Mouse (Mus musculus) intestine, embryonic 15.5 days (tissue): ENCODE measurements around the gene Tcf7l1. TPM values are rescaled to one million over a fixed set of nuclear protein-coding genes. Genes with fewer than 3 reads are reported as not detected.

ENCODE experiments used
- ATAC-seq: fragments of 200-750 bp; cut with Nextera tagmentation; 2 replicates; pipeline ENCODE4 v1.8.0; 2017; ENCODE audit warnings: moderate TSS enrichment, moderate library complexity
- H3K27ac ChIP-seq: fragments of 300-500 bp; sonication (generic); 2 replicates; pipeline ENCODE4 v1.5.1; 2015; ENCODE audit warnings: mild to moderate bottlenecking, inconsistent platforms
- H3K27me3 ChIP-seq: fragments of 300-500 bp; sonication (generic); replicated peaks from 2 replicates; pipeline ENCODE4 v1.6.1; 2015; ENCODE audit warnings: inconsistent platforms
- H3K36me3 ChIP-seq: fragments of 300-500 bp; sonication (generic); 2 replicates; pipeline ENCODE4 v1.6.1; 2015; ENCODE audit warnings: inconsistent platforms
- H3K4me1 ChIP-seq: fragments of 300-500 bp; sonication (generic); replicated peaks from 2 replicates; pipeline ENCODE4 v1.6.1; 2015; ENCODE audit warnings: inconsistent platforms
- H3K4me2 ChIP-seq: fragments of 300-500 bp; sonication (generic); replicated peaks from 2 replicates; pipeline ENCODE4 v1.6.1; 2015; ENCODE audit warnings: mild to moderate bottlenecking, inconsistent platforms
- H3K4me3 ChIP-seq: fragments of 300-500 bp; sonication (generic); replicated peaks from 2 replicates; pipeline ENCODE4 v1.5.1; 2015; ENCODE audit warnings: inconsistent platforms
- H3K9ac ChIP-seq: fragments of 300-500 bp; sonication (generic); 2 replicates; pipeline ENCODE4 v1.6.1; 2015; ENCODE audit warnings: inconsistent platforms
- H3K9me3 ChIP-seq: fragments of 300-500 bp; sonication (generic); 2 replicates; pipeline ENCODE4 v1.6.1; 2016; ENCODE audit warnings: inconsistent platforms
- WGBS: fragments of 180-500 bp; shearing (Covaris S2); methylation state at CpG from one replicate; pipeline ENCODE4 v1.1.7; 2015; 5-methylcytosine and 5-hydroxymethylcytosine counted together
- polyA plus RNA-seq: library from polyadenylated mRNA; unstranded; fragments of >200 nt; fragmentation: Nextera tagmentation; extraction: Ambion mirVana; gene quantifications from 2 replicates; pipeline ENCODE4 v1.2.1, GENCODE M21; 2015

Gene Tcf7l1
- polyA plus RNA-seq, 1 experiment from 2014 or later = 15.0 TPM

DNA sequence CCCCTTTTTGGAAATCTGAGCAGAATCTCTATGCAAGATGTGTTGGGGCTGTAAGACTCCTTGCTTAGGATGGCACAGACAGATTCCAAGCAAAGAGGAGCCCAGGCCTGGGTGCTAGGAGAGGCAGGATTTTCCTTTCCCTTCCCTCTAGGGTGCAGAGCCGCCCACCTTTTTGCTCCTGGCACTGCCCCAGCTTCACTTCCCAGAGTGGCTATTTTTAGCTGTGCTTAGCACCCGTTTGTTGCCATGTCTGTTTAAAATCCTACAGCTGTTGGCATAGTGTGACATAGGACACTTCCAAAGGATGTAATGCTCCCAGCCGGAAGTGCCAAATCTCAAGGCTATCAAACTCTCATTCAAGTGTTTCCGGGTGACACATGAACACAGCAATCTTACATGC lies 74.3 kb downstream of the Tcf7l1 start:
- H3K36me3 ChIP-seq = no peaks in the 10 kb centered on the region
- H3K9ac ChIP-seq = no peak overlapping the region
- no peaks in the 10 kb centered on the region for H3K9me3 ChIP-seq
- 26% methylated on average over 4 of the region's 4 CpGs for WGBS
- H3K4me1 ChIP-seq = peaks cover 32% of the 10 kb centered on the region
- ATAC-seq = no peak
- 0 out of 2 replicates have a peak overlapping the region, but pooled peaks have one; percentile 20 for H3K27ac ChIP-seq
- H3K4me3 ChIP-seq = no peak overlapping the region
- H3K27me3 ChIP-seq = no peaks in the 10 kb centered on the region
- no peak overlapping the region for H3K4me2 ChIP-seq

DNA sequence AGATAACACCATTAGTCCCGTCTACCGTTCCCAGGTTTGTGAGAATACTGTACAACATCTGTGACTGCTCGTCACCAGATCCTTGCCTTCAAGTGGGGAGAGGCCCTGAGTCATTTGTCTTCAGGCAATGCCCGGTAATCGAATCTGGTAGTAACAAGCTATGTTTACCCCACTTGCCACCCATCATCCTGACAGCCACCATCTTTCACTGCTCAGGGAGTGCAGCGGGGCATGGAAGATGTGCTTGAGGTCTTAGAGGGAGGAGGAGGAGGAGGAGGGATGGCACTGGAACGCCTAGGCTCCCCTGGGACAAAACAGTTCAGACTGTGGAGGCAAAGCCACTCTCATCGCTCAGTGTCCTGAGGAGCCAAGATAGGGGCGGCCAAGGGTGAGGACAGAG lies 74.8 kb downstream of the Tcf7l1 start:
- Histone ChIP-seq H3K9me3 (no peaks in the 10 kb centered on the region), H3K4me1 (peaks cover 32% of the 10 kb centered on the region), H3K4me3 (no peak overlapping the region), H3K4me2 (no peak overlapping the region), H3K9ac (no peak overlapping the region), H3K27me3 (no peaks in the 10 kb centered on the region), H3K36me3 (no peaks in the 10 kb centered on the region), H3K27ac (0 out of 2 replicates have a peak overlapping the region, but pooled peaks have one; percentile 20)
- 37% methylated on average over 9 of the region's 9 CpGs for WGBS
- no peak for ATAC-seq

DNA sequence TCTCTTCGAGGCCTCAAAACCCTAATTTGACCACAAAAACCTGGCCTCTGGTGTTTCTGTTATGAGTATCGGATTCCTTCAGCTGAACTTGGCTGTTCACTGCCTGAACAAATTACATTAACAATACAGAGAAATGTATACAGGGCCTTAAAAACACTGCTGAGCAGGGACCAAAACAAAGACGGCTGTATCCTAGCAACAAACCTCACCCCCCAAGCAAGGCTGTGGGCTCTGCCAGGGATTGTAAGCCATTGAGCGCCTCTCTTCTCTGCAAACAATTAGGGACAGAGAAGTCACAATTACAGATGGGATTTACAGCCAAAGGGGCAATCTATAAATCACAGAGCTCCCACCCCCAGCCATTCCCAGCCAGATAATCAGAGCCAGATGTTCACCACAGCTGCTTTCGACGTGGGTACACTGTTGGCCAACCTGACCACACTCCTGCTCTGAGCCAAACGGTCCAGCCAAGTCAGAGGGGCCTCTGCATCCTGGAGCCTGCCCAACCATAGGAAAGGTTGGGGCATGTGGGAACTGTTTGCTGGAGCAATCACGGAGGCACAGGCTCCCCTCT lies 77.5 kb downstream of the Tcf7l1 start:
- 19% methylated on average over 8 of the region's 8 CpGs for WGBS
- Histone ChIP-seq H3K27me3 (no peaks in the 10 kb centered on the region), H3K4me1 (peaks cover 32% of the 10 kb centered on the region), H3K4me3 (no peak overlapping the region), H3K4me2 (peak overlapping the region; percentile 24; the same call in 1 of the 2 replicates), H3K9me3 (no peaks in the 10 kb centered on the region), H3K9ac (no peak overlapping the region), H3K36me3 (no peaks in the 10 kb centered on the region), H3K27ac (peak overlapping the region; percentile 83)
- ATAC-seq = peak; percentile 87

DNA sequence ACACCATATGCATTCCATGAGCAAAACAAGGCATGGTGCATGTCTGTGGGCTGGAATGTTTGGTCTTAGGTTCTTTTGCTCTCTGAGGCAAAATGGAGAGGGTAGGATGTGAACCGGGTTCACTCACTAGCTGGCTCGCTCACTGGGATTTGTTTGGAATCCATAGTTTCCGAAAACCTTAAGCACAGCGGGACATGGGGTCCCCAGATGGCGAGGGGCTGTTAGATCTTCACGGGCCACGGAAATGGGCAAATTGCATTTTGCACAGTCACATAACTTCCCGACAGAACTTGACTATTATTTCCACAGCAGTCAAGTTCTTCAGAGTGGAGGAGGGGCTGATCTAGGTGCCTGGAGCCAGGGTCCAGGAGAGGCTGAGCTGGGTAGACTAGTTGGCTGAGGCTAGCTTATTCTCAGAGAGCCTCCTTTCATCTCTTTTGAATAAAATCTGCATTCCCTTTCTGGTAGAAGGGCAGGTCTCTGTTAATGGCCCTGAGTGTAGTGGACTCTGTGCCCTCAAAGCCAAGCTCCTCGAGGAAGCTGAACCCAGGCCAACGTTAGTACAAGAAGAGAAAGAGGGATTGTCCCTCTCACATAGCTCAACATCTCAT lies 78.1 kb downstream of the Tcf7l1 start:
- Histone ChIP-seq H3K4me3 (no peak overlapping the region), H3K4me1 (peaks cover 32% of the 10 kb centered on the region), H3K27me3 (no peaks in the 10 kb centered on the region), H3K27ac (peak overlapping the region; percentile 83), H3K9me3 (no peaks in the 10 kb centered on the region), H3K4me2 (peak overlapping the region; percentile 3; the same call in 1 of the 2 replicates), H3K36me3 (no peaks in the 10 kb centered on the region), H3K9ac (no peak overlapping the region)
- peak; percentile 64 for ATAC-seq
- 51% methylated on average over 10 of the region's 10 CpGs for WGBS

DNA sequence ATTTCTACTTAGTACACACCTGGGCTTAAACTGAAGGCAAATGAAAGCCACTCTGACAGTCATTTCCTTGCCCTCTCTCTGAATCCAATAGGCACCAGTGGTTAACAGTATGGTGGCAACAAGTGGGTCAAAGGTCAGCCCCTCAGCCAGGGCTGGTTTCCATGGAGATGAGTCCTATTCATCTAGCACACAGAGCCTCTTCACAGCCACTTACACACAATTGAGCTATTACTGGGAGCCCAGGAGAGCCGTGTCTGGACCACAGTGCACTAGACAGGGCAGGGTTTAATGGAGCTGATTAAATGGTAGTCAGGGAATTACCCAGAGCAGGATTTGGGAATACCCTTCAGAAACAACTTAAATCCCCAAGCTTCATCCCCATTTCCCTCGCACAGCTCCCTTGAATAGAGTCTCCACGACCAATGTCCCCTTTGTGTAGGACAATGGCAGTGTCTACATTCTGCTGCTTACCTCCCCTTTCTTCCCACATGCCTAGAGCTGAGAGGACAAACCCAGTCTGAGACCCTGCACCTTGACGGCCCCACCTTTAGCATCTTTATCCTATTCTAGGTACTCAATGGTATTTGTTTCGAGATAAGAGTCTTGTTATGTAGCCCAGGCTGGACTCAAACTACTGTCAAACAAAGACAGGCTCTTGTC lies 89.5 kb downstream of the Tcf7l1 start:
- Histone ChIP-seq H3K9me3 (no peaks in the 10 kb centered on the region), H3K36me3 (no peaks in the 10 kb centered on the region), H3K4me1 (peaks cover 31% of the 10 kb centered on the region), H3K27me3 (no peaks in the 10 kb centered on the region), H3K9ac (no peak overlapping the region), H3K4me3 (no peak overlapping the region), H3K27ac (no peak overlapping the region), H3K4me2 (no peak overlapping the region)
- no peak for ATAC-seq
- 61% methylated on average over 5 of the region's 5 CpGs for WGBS

DNA sequence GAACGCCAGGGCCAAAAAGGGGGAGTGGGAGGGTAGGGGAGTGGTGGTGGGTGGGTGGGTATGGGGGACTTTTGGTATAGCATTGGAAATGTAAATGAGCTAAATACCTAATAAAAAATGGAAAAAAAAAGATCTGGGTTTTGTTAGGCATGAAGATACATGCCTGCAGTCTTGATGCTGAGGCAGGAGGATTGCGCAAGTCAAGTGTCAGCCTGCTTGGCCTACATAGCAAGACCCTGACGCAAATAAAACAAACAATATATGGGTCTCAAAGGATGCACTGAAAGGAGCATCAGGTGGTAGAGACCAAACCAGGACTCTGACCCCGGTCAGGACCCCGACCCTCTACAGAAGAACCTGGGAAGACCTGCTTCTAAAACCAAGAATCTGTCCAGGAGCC lies 90.5 kb downstream of the Tcf7l1 start:
- Histone ChIP-seq H3K4me1 (peaks cover 39% of the 10 kb centered on the region), H3K9me3 (no peaks in the 10 kb centered on the region)

DNA sequence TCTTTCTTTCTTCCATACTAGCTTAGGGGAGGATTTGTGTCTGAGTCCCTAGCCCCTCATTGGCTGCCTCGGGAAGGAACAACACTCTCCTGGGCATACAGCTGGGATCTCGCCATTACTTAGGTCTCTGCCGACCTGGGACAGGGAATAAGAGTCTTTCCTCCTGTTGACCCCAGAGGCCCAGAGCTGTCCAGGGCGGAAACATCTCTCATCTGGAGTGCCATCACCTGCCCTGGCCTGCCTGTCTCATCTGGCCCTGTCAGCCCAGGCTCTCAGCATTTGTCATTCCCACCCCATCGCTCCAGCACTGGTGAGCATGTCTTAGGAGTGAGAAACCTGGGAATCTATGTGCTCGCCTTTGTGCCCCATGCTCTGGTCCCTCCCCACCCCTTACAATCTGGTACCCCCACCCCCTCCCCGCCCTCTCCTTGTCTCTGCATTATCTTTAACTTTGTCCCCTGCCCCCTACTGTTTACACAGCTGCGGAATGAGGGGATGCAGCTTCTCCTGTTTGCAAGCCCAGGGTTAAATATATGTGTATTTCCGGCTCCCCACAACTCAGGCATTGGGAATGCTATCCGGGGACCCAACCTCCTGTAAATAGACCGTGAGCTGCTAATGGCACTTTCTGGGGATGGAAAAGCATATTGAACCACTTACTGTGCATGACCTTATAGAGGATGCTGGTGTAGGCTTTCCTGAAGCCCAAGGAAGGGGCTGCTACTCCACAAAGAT lies 92.3 kb downstream of the Tcf7l1 start:
- Histone ChIP-seq H3K4me3 (no peak overlapping the region), H3K27me3 (no peaks in the 10 kb centered on the region), H3K36me3 (no peaks in the 10 kb centered on the region), H3K4me1 (peaks cover 49% of the 10 kb centered on the region), H3K9ac (no peak overlapping the region), H3K9me3 (no peaks in the 10 kb centered on the region), H3K27ac (0 out of 2 replicates have a peak overlapping the region, but pooled peaks have one; percentile 27), H3K4me2 (no peak overlapping the region; the same call in 1 of the 2 replicates)
- 22% methylated on average over 11 of the region's 11 CpGs for WGBS
- peak; percentile 57; the same call in 1 of the 2 replicates for ATAC-seq

More for the DNA sequence above, 90.5 kb downstream of the Tcf7l1 start:
- Histone ChIP-seq H3K9ac (no peak overlapping the region), H3K4me2 (no peak overlapping the region), H3K36me3 (no peaks in the 10 kb centered on the region), H3K27ac (no peak overlapping the region), H3K27me3 (no peaks in the 10 kb centered on the region), H3K4me3 (no peak overlapping the region)
- ATAC-seq = no peak
- WGBS = 91% methylated on average over 5 of the region's 5 CpGs

DNA sequence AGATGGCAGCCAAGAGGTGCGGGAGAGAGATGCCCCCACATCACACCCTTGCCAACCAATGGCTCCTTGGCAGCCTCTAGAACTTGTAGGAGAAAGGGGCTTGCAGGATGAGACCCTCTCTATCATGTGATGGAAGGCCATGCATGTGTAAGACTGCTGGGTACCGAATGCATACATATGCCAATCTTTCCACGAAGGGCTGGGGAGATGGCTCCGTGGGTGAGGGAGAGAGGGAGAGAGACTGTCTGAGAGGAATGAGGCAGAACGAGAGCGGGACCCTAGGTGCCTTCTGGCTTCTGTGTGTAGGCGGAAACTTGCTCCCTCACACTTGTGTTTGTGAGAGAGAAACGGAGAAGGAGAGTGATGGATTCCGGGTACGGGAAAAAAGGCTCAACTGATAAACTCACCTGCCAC lies 94.3 kb downstream of the Tcf7l1 start:
- no peak for ATAC-seq
- Histone ChIP-seq H3K9me3 (no peaks in the 10 kb centered on the region), H3K27me3 (no peaks in the 10 kb centered on the region), H3K9ac (no peak overlapping the region), H3K4me3 (no peak overlapping the region), H3K4me1 (peaks cover 62% of the 10 kb centered on the region), H3K27ac (no peak overlapping the region), H3K36me3 (no peaks in the 10 kb centered on the region), H3K4me2 (no peak overlapping the region)
- 32% methylated on average over 10 of the region's 10 CpGs for WGBS

DNA sequence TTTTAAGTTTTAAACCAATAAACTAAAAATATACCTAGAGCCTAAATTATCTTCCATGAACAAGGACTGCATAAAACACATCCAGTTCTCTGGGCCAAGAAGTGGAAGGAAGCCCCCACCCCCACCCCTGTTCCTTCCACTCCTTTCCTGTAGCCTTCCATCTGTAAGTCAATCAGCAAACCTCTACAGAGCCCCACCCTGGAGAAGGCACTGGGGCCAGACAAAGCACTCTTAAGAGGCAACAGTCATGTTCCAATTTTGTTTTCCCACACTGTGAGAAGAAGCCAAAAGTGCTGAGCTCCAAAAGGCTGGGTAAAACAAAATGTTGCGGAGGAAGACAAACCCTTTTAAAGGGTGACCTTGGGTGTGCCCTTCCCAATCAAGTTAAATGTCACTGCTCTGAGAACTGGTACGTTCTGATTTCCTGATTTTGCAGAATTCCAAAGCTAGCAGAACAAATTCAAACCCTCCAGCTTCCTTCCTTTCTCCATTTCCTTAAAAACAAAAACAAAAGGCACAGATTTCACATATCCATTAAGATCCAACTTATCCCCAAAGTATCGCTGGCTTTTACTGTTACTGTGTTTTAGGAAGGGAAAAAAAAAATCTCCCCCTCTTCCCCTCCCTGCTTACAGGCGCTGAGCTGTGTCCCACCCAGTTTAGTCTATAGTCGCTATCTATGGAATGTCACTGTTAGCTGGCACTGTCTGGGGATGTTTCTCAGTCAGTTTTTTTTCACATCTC lies 94.8 kb downstream of the Tcf7l1 start:
- peaks cover 67% of the 10 kb centered on the region for H3K4me1 ChIP-seq
- no peak overlapping the region for H3K4me3 ChIP-seq
- no peaks in the 10 kb centered on the region for H3K27me3 ChIP-seq
- 35% methylated on average over 5 of the region's 5 CpGs for WGBS
- no peak overlapping the region for H3K4me2 ChIP-seq
- no peak overlapping the region for H3K27ac ChIP-seq
- no peak overlapping the region for H3K9ac ChIP-seq
- no peaks in the 10 kb centered on the region for H3K36me3 ChIP-seq
- no peak for ATAC-seq
- no peaks in the 10 kb centered on the region for H3K9me3 ChIP-seq

DNA sequence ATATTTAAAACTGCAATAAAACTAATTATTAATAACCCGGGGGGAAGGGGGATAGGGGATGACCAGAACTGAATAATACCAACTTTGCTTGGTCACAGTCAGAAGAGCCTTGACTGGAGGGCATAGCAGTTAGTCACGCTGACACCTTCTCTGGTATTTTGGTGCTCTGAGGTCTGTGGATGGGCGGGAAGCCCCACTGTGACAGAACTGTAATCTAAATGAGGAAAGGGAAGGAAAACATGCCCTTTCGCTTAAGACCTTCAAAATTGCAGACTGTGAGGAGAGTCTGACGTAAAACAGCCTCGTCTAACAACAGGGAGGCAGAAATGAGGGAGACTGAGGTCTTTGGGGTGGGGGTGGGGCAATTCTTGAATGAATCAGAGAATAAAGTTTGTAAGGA lies 96.6 kb downstream of the Tcf7l1 start:
- no peaks in the 10 kb centered on the region for H3K36me3 ChIP-seq
- no peaks in the 10 kb centered on the region for H3K9me3 ChIP-seq
- H3K27me3 ChIP-seq = no peaks in the 10 kb centered on the region
- no peak overlapping the region for H3K27ac ChIP-seq
- no peak overlapping the region for H3K4me2 ChIP-seq
- H3K4me3 ChIP-seq = no peak overlapping the region
- H3K9ac ChIP-seq = no peak overlapping the region
- no peak for ATAC-seq
- H3K4me1 ChIP-seq = peaks cover 64% of the 10 kb centered on the region
- WGBS = 68% methylated on average over 6 of the region's 6 CpGs

DNA sequence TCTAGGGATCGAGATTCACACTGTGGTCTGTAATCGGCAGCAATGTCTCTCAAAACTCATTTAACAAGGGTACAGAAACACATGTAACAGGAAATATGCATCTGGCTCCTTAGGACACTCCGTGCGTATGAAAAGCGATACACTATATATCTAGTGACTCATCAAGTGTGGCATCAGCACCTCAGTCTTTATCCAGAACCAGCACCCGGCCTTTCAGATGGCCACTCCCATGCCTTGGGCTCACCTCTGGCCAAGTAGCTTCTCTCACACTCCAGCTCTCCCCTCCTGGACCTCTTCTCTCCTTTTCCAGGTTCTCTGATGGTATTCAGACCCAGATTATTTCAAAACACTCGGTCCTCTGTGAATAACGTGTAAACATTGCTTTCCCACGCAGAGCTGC lies 97.5 kb downstream of the Tcf7l1 start:
- H3K4me1 ChIP-seq = peaks cover 55% of the 10 kb centered on the region
- no peaks in the 10 kb centered on the region for H3K9me3 ChIP-seq
- no peak overlapping the region for H3K9ac ChIP-seq
- H3K36me3 ChIP-seq = no peaks in the 10 kb centered on the region
- H3K4me3 ChIP-seq = no peak overlapping the region
- no peak overlapping the region for H3K27ac ChIP-seq
- H3K27me3 ChIP-seq = no peaks in the 10 kb centered on the region
- WGBS = 55% methylated on average over 9 of the region's 9 CpGs
- H3K4me2 ChIP-seq = no peak overlapping the region
- no peak for ATAC-seq

DNA sequence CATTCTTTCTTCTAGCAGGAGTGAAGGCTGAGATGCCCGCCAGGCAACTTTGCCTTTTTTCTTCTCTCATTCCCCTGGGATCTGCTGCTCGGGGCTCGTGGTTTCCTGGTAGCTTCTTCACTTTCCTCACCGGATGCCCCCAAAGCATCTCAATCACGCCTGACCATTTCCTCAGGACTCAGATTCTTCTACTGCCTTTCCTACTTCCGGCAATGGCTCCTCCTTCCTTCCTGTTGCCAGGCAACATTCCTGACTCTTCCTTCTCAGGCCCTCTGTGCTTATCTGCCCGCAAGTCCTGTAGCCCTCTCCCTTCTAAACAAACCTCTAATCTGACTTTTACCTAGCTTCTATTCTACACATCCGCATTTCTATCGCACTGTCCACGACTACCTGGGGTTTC lies 98.5 kb downstream of the Tcf7l1 start:
- no peak overlapping the region for H3K9ac ChIP-seq
- H3K4me3 ChIP-seq = no peak overlapping the region
- H3K9me3 ChIP-seq = no peaks in the 10 kb centered on the region
- no peaks in the 10 kb centered on the region for H3K27me3 ChIP-seq
- H3K36me3 ChIP-seq = no peaks in the 10 kb centered on the region
- no peak overlapping the region for H3K4me2 ChIP-seq
- peaks cover 48% of the 10 kb centered on the region for H3K4me1 ChIP-seq
- ATAC-seq = no peak
- 61% methylated on average over 10 of the region's 10 CpGs for WGBS
- 0 out of 2 replicates have a peak overlapping the region, but pooled peaks have one; percentile 20 for H3K27ac ChIP-seq
